Mouse (Mus musculus) limb, embryonic 10.5 days (tissue): ENCODE measurements at regions not wholly inside any gene's neighbourhood (a gene's known extent, or its start where the extent isn't known, plus 50 kb on each side); places are given as distances from the start of the nearest gene placed in this dataset.

Experiments
- DNase-seq: peaks from one replicate; pipeline ENCODE4 v3.0.0-alpha.2; 2017; ENCODE audit warnings: low spot score
- H3K27ac ChIP-seq: fragments of 300-500 bp; sonication (generic); 2 replicates; pipeline ENCODE4 v1.5.1; 2016; ENCODE audit warnings: mild to moderate bottlenecking
- H3K27me3 ChIP-seq: fragments of 300-500 bp; sonication (generic); 2 replicates; pipeline ENCODE4 v1.6.1; 2016; ENCODE audit warnings: low read depth, mild to moderate bottlenecking; ENCODE audit not compliant: poor library complexity, severe bottlenecking
- H3K36me3 ChIP-seq: fragments of 300-500 bp; sonication (generic); 2 replicates; pipeline ENCODE4 v1.6.1; 2016; ENCODE audit warnings: mild to moderate bottlenecking, moderate library complexity
- H3K4me1 ChIP-seq: fragments of 300-500 bp; sonication (generic); 2 replicates; pipeline ENCODE4 v1.6.1; 2016
- H3K4me3 ChIP-seq: fragments of 300-500 bp; sonication (generic); 2 replicates; pipeline ENCODE4 v1.5.1; 2016; ENCODE audit warnings: mild to moderate bottlenecking, moderate library complexity
- H3K9me3 ChIP-seq: fragments of 300-500 bp; sonication (generic); replicated peaks from 2 replicates; pipeline ENCODE4 v1.6.1; 2016; ENCODE audit warnings: mild to moderate bottlenecking
- WGBS: fragments of 180-500 bp; shearing (Covaris S2); methylation state at CpG from one replicate; pipeline ENCODE4 v1.1.7; 2016; 5-methylcytosine and 5-hydroxymethylcytosine counted together

- Histone ChIP-seq H3K27ac (no peak overlapping the region), H3K4me1 (no peaks in the 10 kb centered on the region), H3K9me3 (no peaks in the 10 kb centered on the region), H3K36me3 (no peaks in the 10 kb centered on the region), H3K4me3 (no peak overlapping the region), H3K27me3 (no peaks in the 10 kb centered on the region)
- DNase-seq: no peak
- 63% methylated on average over 12 of the region's 12 CpGs for WGBS
Observed at GRCm38 (mm10) chr12:68996740-68997139, 162.2 kb downstream of the Rps29 start.

GRCm38 (mm10) chr12:68980640-68981039 lies 178.3 kb downstream of the Rps29 start:
- DNase-seq: no peak
- WGBS: 92% methylated on average over 4 of the region's 4 CpGs

GRCm38 (mm10) chr12:68980173-68980572 lies 178.8 kb downstream of the Rps29 start:
- Histone ChIP-seq H3K4me1 (no peaks in the 10 kb centered on the region), H3K27ac (no peak overlapping the region), H3K4me3 (no peak overlapping the region), H3K36me3 (no peaks in the 10 kb centered on the region), H3K9me3 (no peaks in the 10 kb centered on the region), H3K27me3 (no peaks in the 10 kb centered on the region)
- WGBS: 82% methylated on average over 4 of the region's 4 CpGs
- no peak for DNase-seq

More at GRCm38 (mm10) chr12:68980640-68981039, 178.3 kb downstream of the Rps29 start:
- Histone ChIP-seq H3K9me3 (no peaks in the 10 kb centered on the region), H3K36me3 (no peaks in the 10 kb centered on the region), H3K27me3 (no peaks in the 10 kb centered on the region), H3K4me1 (no peaks in the 10 kb centered on the region), H3K27ac (no peak overlapping the region), H3K4me3 (no peak overlapping the region)

GRCm38 (mm10) chr12:68979232-68979631 lies 179.8 kb downstream of the Rps29 start:
- Histone ChIP-seq H3K36me3 (no peaks in the 10 kb centered on the region), H3K4me1 (no peaks in the 10 kb centered on the region), H3K27me3 (no peaks in the 10 kb centered on the region), H3K27ac (no peak overlapping the region), H3K9me3 (no peaks in the 10 kb centered on the region), H3K4me3 (no peak overlapping the region)
- 93% methylated on average over 3 of the region's 3 CpGs for WGBS
- no peak for DNase-seq

GRCm38 (mm10) chr12:68977276-68977675 lies 181.7 kb downstream of the Rps29 start:
- H3K36me3 ChIP-seq: no peaks in the 10 kb centered on the region
- H3K9me3 ChIP-seq: no peaks in the 10 kb centered on the region
- no peak overlapping the region for H3K27ac ChIP-seq
- WGBS: 80% methylated on average over 4 of the region's 4 CpGs
- H3K4me3 ChIP-seq: no peak overlapping the region
- H3K27me3 ChIP-seq: no peaks in the 10 kb centered on the region
- no peaks in the 10 kb centered on the region for H3K4me1 ChIP-seq
- no peak for DNase-seq

- Histone ChIP-seq H3K27ac (no peak overlapping the region), H3K36me3 (no peaks in the 10 kb centered on the region), H3K4me3 (no peak overlapping the region), H3K4me1 (peaks cover 5% of the 10 kb centered on the region; the same call in 1 of the 2 replicates), H3K9me3 (no peaks in the 10 kb centered on the region), H3K27me3 (no peaks in the 10 kb centered on the region)
- 74% methylated on average over 2 of the region's 2 CpGs for WGBS
- DNase-seq: no peak
Observed at GRCm38 (mm10) chr12:68947240-68947639, 211.7 kb downstream of the Rps29 start.

- no peak for DNase-seq
- Histone ChIP-seq H3K4me1 (no peaks in the 10 kb centered on the region), H3K27me3 (no peaks in the 10 kb centered on the region), H3K9me3 (no peaks in the 10 kb centered on the region), H3K36me3 (no peaks in the 10 kb centered on the region), H3K4me3 (no peak overlapping the region), H3K27ac (no peak overlapping the region)
- WGBS: 45% methylated on average over 6 of the region's 6 CpGs
Observed at GRCm38 (mm10) chr12:68910590-68910989, 248.4 kb downstream of the Rps29 start.

GRCm38 (mm10) chr12:68904770-68905169 lies 254.2 kb downstream of the Rps29 start:
- H3K4me1 ChIP-seq: peaks cover 12% of the 10 kb centered on the region
- WGBS: 88% methylated on average over 1 of the region's 1 CpGs
- H3K36me3 ChIP-seq: no peaks in the 10 kb centered on the region
- DNase-seq: no peak
- H3K27ac ChIP-seq: no peak overlapping the region
- H3K4me3 ChIP-seq: no peak overlapping the region
- no peaks in the 10 kb centered on the region for H3K27me3 ChIP-seq
- no peaks in the 10 kb centered on the region for H3K9me3 ChIP-seq

- Histone ChIP-seq H3K36me3 (no peaks in the 10 kb centered on the region), H3K27me3 (no peaks in the 10 kb centered on the region), H3K9me3 (no peaks in the 10 kb centered on the region), H3K4me3 (no peak overlapping the region), H3K4me1 (no peaks in the 10 kb centered on the region), H3K27ac (no peak overlapping the region)
- WGBS: 60% methylated on average over 3 of the region's 3 CpGs
- DNase-seq: no peak
Observed at GRCm38 (mm10) chr12:68889141-68889540, 269.8 kb downstream of the Rps29 start.

GRCm38 (mm10) chr12:68882503-68882902 lies 276.5 kb downstream of the Rps29 start:
- H3K36me3 ChIP-seq: no peaks in the 10 kb centered on the region
- no peaks in the 10 kb centered on the region for H3K4me1 ChIP-seq
- no peak overlapping the region for H3K4me3 ChIP-seq
- WGBS: 86% methylated on average over 6 of the region's 6 CpGs
- H3K27me3 ChIP-seq: no peaks in the 10 kb centered on the region
- H3K9me3 ChIP-seq: no peaks in the 10 kb centered on the region
- no peak for DNase-seq
- no peak overlapping the region for H3K27ac ChIP-seq

- Histone ChIP-seq H3K27me3 (no peaks in the 10 kb centered on the region), H3K4me3 (no peak overlapping the region), H3K27ac (no peak overlapping the region), H3K9me3 (no peaks in the 10 kb centered on the region), H3K36me3 (no peaks in the 10 kb centered on the region), H3K4me1 (no peaks in the 10 kb centered on the region)
- no peak for DNase-seq
Observed at GRCm38 (mm10) chr12:68879425-68879824, 279.6 kb downstream of the Rps29 start.

- WGBS: 95% methylated on average over 4 of the region's 4 CpGs
- DNase-seq: no peak
- Histone ChIP-seq H3K4me1 (no peaks in the 10 kb centered on the region), H3K27me3 (no peaks in the 10 kb centered on the region), H3K4me3 (no peak overlapping the region), H3K36me3 (no peaks in the 10 kb centered on the region), H3K27ac (no peak overlapping the region), H3K9me3 (no peaks in the 10 kb centered on the region)
Observed at GRCm38 (mm10) chr12:68871259-68871658, 287.7 kb downstream of the Rps29 start.

- Histone ChIP-seq H3K4me1 (no peaks in the 10 kb centered on the region), H3K36me3 (no peaks in the 10 kb centered on the region), H3K27ac (no peak overlapping the region), H3K9me3 (no peaks in the 10 kb centered on the region), H3K4me3 (no peak overlapping the region), H3K27me3 (no peaks in the 10 kb centered on the region)
- 86% methylated on average over 3 of the region's 3 CpGs for WGBS
- no peak for DNase-seq
Observed at GRCm38 (mm10) chr12:68862991-68863356, 296.0 kb downstream of the Rps29 start.

- no peak for DNase-seq
- Histone ChIP-seq H3K27ac (no peak overlapping the region), H3K27me3 (no peaks in the 10 kb centered on the region), H3K36me3 (no peaks in the 10 kb centered on the region), H3K4me1 (no peaks in the 10 kb centered on the region), H3K4me3 (no peak overlapping the region), H3K9me3 (no peaks in the 10 kb centered on the region)
- WGBS: 52% methylated on average over 5 of the region's 5 CpGs
Observed at GRCm38 (mm10) chr12:68862313-68862990, 296.5 kb downstream of the Rps29 start.
